Mouse (Mus musculus): ENCODE results near the gene Pgm1.

Gene Pgm1

DNA sequence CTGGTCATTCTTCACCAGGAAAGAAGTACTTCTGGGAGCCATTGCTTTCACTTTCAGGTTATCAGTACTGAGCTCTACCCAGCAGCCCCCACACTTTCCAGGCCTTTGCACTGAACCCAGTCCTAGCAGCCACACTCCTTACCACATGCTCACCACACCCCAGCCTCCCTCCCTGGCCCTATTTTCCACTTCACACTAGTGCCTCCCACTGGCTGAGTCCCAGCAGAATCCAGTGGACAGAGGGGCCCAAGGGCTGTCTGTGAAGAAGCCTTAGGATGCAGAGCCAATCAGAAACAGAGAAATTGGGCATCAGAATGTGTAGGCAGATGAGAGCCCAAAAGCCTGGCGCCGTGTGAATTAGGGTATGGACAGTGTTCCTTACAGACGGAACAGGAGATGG is 81.7 kb downstream of the Pgm1 start:
- DNase-seq (ENCODE audit: low read depth, low spot score): no peak

DNA sequence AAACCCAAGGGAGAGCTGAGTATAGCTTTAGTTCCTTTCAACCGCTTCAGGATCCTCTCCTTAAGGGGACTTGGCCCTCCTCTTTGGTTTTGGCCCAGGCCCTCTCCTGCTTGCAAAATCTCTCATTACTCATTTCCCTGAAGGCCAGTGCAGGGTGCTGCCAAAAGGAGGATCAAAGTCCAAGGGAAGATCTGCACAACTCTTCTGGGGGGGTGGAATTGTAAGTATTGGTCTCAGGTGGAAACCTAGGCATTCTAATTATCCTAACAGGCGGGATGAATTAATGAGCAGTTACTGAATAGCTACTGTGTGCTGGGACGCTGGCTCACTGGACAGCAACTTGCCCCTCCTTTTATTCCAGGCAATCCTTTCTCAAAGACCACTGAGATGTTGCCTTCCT is 82.3 kb downstream of the Pgm1 start:
- peak; percentile 59 for DNase-seq (ENCODE audit: low read depth, low spot score)

DNA sequence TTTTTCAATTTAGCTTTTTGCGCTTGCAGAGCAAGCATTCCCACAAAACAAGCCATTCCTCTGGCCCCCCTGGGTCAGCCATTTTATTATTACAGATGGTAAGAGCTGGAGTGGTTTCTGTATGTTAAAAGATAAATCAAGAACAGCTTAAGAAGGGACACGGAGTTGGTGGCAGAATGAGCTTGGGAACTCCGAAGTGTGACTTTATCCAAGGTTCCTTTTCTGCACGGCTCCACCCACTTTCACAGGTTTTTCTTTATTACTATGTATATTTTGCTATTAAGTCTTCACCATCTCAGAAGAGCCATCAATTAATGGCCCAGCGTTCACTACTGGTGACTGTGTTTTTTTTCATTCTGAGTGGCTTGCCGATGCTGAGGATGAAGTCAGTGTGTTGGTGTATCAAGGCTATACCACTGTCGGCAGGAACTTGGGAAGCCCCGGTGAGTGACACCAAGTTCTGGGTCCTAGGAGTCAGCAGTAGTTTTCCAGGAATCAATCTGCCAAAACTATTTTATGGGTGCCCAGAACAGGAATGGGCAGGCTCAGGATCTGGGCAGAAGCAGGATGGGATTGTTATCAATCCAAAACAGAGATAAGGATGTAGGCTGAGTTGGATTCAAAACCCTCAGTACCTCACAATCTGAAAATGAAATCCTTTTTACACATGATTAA is 83.3 kb downstream of the Pgm1 start:
- DNase-seq (ENCODE audit: low read depth, low spot score): no peak

- no peak for DNase-seq (ENCODE audit: low read depth, low spot score)
Measured at GRCm38 (mm10) chr4:100027773-100028172, 98.6 kb downstream of the Pgm1 start.

DNA sequence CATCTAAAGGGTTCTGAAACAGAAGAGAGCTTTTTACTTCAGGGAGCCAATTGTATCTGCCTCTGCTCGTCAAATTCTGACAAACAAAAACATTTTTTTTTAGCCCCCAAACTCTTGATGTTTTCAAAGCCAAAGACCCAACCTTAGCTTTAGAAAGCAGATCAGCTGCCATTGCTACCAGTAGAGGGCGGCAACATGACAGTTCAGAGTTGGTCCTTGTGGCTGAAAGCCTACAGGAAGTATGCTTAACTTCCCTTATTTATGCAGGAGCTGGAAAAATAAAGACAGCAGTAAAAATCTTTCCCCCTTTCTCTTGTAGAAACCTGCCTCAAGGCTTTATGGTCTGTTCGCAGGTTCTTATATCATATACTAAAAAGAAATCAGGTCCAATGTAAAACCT is 99.4 kb downstream of the Pgm1 start:
- peak; percentile 52 for DNase-seq (ENCODE audit: low read depth, low spot score)

DNA sequence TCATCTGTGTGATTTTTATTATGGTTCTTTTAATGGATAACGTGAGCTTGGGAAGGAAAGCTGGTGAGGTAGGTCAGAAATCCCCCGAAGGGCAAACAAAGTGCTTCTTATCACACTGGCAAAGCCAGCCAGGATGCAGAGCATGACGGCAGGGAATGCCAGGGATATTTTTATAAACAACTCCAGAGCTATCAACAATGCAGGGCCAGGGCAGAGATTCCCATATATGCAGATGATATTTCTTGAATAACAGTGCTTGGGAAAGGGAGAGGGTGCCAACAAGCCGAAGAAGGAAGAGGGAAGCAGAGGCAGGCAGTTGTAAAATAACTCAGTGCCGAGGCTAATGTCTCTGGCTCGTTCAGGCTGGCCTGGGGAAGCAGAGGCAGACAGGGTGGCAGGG is 102.1 kb downstream of the Pgm1 start:
- no peak for DNase-seq (ENCODE audit: low read depth, low spot score)

DNA sequence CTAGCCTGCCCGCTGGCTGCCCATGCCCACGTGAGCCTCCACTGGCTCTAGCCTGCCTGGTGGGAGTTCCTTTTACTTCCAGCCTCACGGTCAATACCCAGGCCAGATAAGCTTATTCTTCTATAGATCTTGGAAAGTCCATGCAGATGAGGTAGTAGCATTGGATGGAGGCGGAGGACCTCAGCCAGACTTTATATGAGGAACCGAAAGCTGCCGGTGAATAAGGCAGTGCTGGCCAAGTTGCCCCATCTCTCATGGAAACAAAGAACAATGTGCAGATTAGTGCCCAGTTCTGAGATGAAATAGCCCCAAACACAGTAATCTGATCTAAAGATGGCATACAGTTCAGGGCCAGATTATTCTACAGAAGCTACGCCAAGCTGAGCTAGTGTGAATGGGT is 103.4 kb downstream of the Pgm1 start:
- DNase-seq (ENCODE audit: low read depth, low spot score): no peak

DNA sequence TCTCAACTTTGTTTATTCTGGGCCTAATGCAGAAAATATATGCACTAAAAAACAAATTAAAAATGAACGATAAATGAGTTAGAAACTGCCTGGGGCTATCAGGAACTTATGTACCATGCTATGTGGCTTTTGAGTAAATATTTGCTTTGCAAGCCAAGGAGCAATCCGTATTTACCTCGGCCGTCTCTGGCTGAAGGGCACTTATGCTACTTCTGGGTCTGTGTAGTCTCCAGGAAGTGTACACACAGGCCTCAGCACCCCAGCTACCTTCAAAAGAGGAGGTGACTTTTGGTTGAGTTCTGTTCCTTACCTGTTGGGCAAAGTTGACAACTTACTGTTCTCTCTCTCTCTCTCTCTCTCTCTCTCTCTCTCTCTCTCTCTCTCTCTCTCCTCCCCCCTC is 104.7 kb downstream of the Pgm1 start:
- DNase-seq (ENCODE audit: low read depth, low spot score): no peak

DNA sequence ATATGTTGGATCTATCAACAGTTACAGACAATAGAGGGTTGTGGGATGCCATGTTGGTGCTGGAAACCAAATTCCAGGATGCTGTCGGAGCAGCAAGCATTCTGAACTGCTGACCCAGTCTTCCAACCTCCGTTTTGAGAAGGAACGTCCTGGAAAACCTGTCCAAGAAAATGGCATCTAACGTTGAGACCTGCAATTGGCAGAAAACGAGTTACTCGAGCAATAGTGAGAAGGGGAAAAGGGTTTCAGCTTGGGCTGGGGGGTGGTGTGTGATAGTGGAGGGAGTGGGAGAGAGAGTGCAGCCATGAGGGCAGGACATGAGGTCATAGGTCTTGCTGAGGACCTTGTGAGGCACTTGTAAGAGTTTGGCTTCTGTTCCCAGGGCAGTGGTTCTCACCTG is 105.8 kb downstream of the Pgm1 start:
- DNase-seq (ENCODE audit: low read depth, low spot score): no peak

GRCm38 (mm10) chr4:100035919-100036554 is 106.8 kb downstream of the Pgm1 start:
- no peak for DNase-seq (ENCODE audit: low read depth, low spot score)

Data from skeletal muscle tissue, adult 2 months (tissue).